Mouse (Mus musculus): ENCODE measurements around the gene Bud23. TPM values are rescaled to one million over a fixed set of nuclear protein-coding genes. Genes with fewer than 3 reads are reported as not detected.
"Not testable (repeated sequence)": the region's sequence is repeated elsewhere in the genome, so short reads cannot be mapped to it uniquely, and the experiment has no call there.

The Bud23 gene
- polyA plus RNA-seq, 1 experiment from 2014 or later, result 157 TPM

DNA sequence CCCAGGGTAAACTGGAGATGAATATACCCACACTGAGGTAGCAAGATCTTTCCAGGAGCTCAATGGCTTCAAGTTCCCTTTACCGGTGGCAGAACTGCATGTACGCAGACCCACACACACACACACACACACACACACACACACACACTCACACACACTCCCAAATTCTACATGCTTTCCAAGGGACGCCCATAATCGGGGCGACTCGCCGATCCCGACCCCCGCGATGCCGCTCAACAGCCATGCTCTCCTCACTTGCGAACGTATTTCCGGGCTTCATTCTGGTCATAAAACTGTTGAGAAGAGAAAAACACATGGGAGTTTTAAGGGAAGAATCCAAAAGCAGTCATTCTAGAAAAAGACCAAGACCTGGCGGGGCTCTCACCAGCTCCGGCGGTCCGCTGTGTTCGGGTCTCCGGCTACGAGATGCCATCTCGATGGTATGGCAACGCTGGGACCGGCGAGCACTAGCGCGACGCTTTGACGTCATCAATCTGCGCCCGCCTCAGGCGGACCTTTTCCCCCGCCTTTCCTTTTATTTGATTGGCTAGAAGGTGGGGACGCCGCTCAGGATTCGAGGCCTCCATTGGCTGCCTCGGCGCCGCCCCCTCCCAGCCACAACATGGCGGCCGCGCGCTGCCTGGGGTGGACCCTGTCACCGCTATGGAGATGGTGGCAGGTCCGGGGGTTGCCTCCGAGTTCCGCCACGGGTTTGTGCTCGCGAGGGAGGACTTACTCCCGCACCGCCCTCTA lies 954 bp downstream of the Bud23 start, which contains the start of gene Dnajc30:
TSS of gene Dnajc30 (plus strand) at position 574 of the 753 bp plus-strand sequence.
- peak within 1 kb of the TSS; percentile 76 for H3K4me3 ChIP-seq (ENCODE audit: low read depth, low read length)
- under 1% methylated on average over 52 of the region's 52 CpGs for WGBS
- H3K9ac ChIP-seq (ENCODE audit: low read depth, low read length), result peak within 1 kb of the TSS; percentile 85
- no peaks in the 10 kb centered on the region for H3K27me3 ChIP-seq (replicated peaks; ENCODE audit: control insufficient read depth, insufficient read depth, low read length)
- peak within 1 kb of the TSS; percentile 54; the same call in 1 of the 2 replicates for H3K27ac ChIP-seq (ENCODE audit: low read depth, low read length)
- H3K4me1 ChIP-seq (replicated peaks; ENCODE audit: control insufficient read depth, insufficient read depth, low read length), result peaks cover 7% of the 10 kb centered on the region
- H3K36me3 ChIP-seq (ENCODE audit: control insufficient read depth, insufficient read depth, low read length), result peaks cover 34% of the 10 kb centered on the region
- no peaks in the 10 kb centered on the region for H3K9me3 ChIP-seq (ENCODE audit: control insufficient read depth, low read length)
- DNase-seq (ENCODE audit: low spot score) (peak; percentile 96), ATAC-seq (replicated peaks; ENCODE audit: low FRiP score) (peak; percentile 96)
- peak within 1 kb of the TSS; percentile 96 for H3K4me2 ChIP-seq

DNA sequence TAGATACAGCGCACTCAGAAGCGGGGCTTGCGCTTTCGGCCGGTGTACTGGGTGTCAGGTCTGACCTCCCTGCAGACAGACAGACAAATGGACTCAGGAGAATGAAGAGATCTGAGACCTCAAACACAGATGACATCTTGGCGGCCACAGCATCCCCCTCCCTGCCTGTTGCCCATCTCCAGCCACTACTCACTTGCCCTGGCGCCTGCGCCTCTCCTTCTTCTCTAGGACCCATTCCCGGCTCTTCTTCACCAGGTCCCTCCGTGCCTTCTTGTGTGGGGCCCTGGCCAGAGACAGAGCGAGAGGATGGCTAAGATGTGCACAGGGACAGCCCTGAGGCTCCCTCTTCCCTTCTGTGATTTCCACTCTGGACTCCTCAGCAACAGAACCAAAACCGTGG lies 11.4 kb downstream of the Bud23 start:
- no peak for ATAC-seq (replicated peaks; ENCODE audit: low FRiP score)
- Histone ChIP-seq H3K9me3 (ENCODE audit: control insufficient read depth, low read length) (no peaks in the 10 kb centered on the region), H3K27me3 (replicated peaks; ENCODE audit: control insufficient read depth, insufficient read depth, low read length) (no peaks in the 10 kb centered on the region), H3K36me3 (ENCODE audit: control insufficient read depth, insufficient read depth, low read length) (peaks cover 28% of the 10 kb centered on the region), H3K9ac (ENCODE audit: low read depth, low read length) (no peak overlapping the region), H3K4me1 (replicated peaks; ENCODE audit: control insufficient read depth, insufficient read depth, low read length) (no peaks in the 10 kb centered on the region), H3K27ac (ENCODE audit: low read depth, low read length) (no peak overlapping the region), H3K4me2 (no peak overlapping the region), H3K4me3 (ENCODE audit: low read depth, low read length) (no peak overlapping the region)
- no peak for DNase-seq (ENCODE audit: low spot score)
- WGBS, result 84% methylated on average over 12 of the region's 12 CpGs

DNA sequence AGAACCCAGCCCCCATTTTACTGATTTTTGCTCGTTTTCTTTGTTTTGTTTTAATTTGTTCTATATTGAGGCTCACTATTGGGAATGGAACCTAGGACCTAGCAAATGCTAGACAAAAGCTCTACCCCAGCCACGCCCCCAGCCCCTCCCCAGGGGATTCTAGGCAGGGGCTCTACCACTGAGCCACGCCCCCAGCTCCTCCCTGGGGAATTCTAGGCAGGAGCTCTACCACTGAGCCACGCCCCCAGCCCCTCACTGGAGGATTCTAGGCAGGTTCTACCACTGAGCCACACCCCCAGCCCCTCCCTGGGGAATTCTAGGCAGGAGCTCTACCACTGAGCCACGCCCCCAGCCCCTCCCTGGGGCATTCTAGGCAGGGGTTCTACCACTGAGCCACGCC lies 15.5 kb downstream of the Bud23 start:
- H3K9ac ChIP-seq (ENCODE audit: low read depth, low read length); H3K27ac ChIP-seq (ENCODE audit: low read depth, low read length); DNase-seq (ENCODE audit: low spot score); H3K9me3 ChIP-seq (ENCODE audit: control insufficient read depth, low read length); H3K27me3 ChIP-seq (replicated peaks; ENCODE audit: control insufficient read depth, insufficient read depth, low read length); H3K4me2 ChIP-seq; ATAC-seq (replicated peaks; ENCODE audit: low FRiP score); H3K4me3 ChIP-seq (ENCODE audit: low read depth, low read length); H3K4me1 ChIP-seq (replicated peaks; ENCODE audit: control insufficient read depth, insufficient read depth, low read length): not testable (repeated sequence)
- WGBS, result 92% methylated on average over 6 of the region's 6 CpGs
- H3K36me3 ChIP-seq (ENCODE audit: control insufficient read depth, insufficient read depth, low read length), result peaks cover 22% of the 10 kb centered on the region

DNA sequence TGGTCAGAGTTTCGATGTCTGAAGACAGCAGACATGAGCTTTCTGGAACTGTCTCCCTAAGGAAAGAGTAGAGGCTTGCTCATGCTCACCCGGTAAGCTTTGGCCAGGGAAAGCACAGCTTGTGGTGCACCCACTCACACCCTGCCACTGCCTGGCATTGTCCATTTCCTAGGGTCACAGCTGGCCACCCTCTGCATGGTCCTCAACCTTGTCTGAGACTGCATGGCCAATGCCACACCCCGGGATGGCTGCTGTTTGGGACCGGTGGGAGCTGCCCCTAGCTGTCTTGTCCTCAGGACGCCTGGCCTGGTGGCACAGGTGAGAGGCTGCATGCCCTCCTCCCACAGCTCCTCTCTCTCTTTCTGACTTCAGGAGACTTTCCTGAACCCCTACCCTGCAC lies 16.2 kb downstream of the Bud23 start:
- Histone ChIP-seq H3K36me3 (ENCODE audit: control insufficient read depth, insufficient read depth, low read length) (peaks cover 22% of the 10 kb centered on the region), H3K27ac (ENCODE audit: low read depth, low read length) (no peak overlapping the region)
- no peak for ATAC-seq (replicated peaks; ENCODE audit: low FRiP score)

DNA sequence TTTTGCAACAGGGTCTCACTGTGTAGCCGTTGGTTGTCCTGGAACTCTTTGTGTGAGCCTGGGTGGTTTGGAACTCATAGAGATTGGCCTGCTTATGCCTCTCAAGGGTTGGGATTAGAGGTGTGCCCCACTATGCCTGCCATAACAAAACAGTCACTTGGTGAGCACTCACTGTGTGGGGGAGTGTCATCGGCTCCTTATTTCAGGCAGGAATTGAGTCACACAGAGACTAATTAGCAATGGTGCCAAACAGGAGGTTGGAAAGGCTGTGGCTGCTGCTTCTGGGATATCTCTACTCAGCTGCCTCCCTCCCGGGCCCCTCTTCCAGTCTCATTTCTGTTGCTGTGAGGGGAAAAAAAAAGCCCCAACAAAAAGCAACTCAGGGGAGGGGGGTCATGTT lies 20.2 kb downstream of the Bud23 start:
- 87% methylated on average over 3 of the region's 3 CpGs for WGBS
- H3K4me2 ChIP-seq, result no peak overlapping the region
- no peaks in the 10 kb centered on the region for H3K9me3 ChIP-seq (ENCODE audit: control insufficient read depth, low read length)
- peaks cover 17% of the 10 kb centered on the region for H3K36me3 ChIP-seq (ENCODE audit: control insufficient read depth, insufficient read depth, low read length)
- no peak overlapping the region for H3K4me3 ChIP-seq (ENCODE audit: low read depth, low read length)
- no peak for DNase-seq (ENCODE audit: low spot score)
- no peak overlapping the region for H3K9ac ChIP-seq (ENCODE audit: low read depth, low read length)
- H3K27ac ChIP-seq (ENCODE audit: low read depth, low read length), result no peak overlapping the region
- no peak for ATAC-seq (replicated peaks; ENCODE audit: low FRiP score)
- H3K27me3 ChIP-seq (replicated peaks; ENCODE audit: control insufficient read depth, insufficient read depth, low read length), result no peaks in the 10 kb centered on the region
- H3K4me1 ChIP-seq (replicated peaks; ENCODE audit: control insufficient read depth, insufficient read depth, low read length), result peaks cover 27% of the 10 kb centered on the region

More for the DNA sequence above, 16.2 kb downstream of the Bud23 start:
- no peaks in the 10 kb centered on the region for H3K9me3 ChIP-seq (ENCODE audit: control insufficient read depth, low read length)
- no peak for DNase-seq (ENCODE audit: low spot score)
- H3K4me3 ChIP-seq (ENCODE audit: low read depth, low read length), result no peak overlapping the region
- H3K9ac ChIP-seq (ENCODE audit: low read depth, low read length), result no peak overlapping the region
- no peaks in the 10 kb centered on the region for H3K27me3 ChIP-seq (replicated peaks; ENCODE audit: control insufficient read depth, insufficient read depth, low read length)
- 92% methylated on average over 5 of the region's 5 CpGs for WGBS
- no peaks in the 10 kb centered on the region for H3K4me1 ChIP-seq (replicated peaks; ENCODE audit: control insufficient read depth, insufficient read depth, low read length)
- no peak overlapping the region for H3K4me2 ChIP-seq

DNA sequence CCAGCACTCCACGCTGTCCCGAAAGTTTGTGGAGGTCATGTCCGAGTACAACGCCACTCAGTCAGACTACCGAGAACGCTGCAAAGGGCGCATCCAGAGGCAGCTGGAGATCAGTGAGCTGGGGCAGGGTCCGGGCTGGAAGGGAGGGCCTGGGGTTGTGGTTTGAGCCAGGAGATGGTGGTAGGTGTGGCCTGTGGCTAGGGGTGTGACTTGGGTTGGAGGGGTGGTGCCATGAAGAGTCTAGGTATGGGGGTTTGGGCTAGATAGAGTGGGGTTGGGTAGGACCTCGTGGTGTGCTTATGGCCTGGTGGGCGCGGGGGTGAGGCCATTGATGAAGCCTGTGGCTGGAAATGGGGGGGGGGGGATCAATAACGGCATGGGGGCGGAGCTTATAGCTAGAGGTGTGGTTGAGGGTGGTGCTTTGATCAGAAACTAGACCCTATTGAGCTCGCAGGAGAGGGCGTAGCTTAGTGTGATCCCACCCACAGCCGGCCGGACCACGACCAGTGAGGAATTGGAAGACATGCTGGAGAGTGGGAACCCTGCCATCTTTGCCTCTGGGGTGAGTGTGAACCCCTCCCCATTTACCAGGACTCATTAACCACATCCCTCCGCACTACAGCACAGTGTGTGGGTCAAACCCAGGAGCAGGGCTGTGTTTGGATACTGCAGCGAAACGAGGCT lies 22.5 kb downstream of the Bud23 start:
- DNase-seq (ENCODE audit: low spot score), result no peak
- H3K4me2 ChIP-seq, result peak overlapping the region; percentile 62
- H3K27me3 ChIP-seq (replicated peaks; ENCODE audit: control insufficient read depth, insufficient read depth, low read length), result no peaks in the 10 kb centered on the region
- H3K9me3 ChIP-seq (ENCODE audit: control insufficient read depth, low read length), result no peaks in the 10 kb centered on the region
- peak overlapping the region; percentile 27; the same call in 1 of the 2 replicates for H3K9ac ChIP-seq (ENCODE audit: low read depth, low read length)
- H3K4me3 ChIP-seq (ENCODE audit: low read depth, low read length), result peak overlapping the region; percentile 34
- H3K27ac ChIP-seq (ENCODE audit: low read depth, low read length), result 0 out of 2 replicates have a peak overlapping the region, but pooled peaks have one; percentile 4
- peaks cover 3% of the 10 kb centered on the region; the same call in 1 of the 2 replicates for H3K36me3 ChIP-seq (ENCODE audit: control insufficient read depth, insufficient read depth, low read length)
- WGBS, result 33% methylated on average over 21 of the region's 21 CpGs
- peak; percentile 80 for ATAC-seq (replicated peaks; ENCODE audit: low FRiP score)
- peaks cover 31% of the 10 kb centered on the region for H3K4me1 ChIP-seq (replicated peaks; ENCODE audit: control insufficient read depth, insufficient read depth, low read length)

DNA sequence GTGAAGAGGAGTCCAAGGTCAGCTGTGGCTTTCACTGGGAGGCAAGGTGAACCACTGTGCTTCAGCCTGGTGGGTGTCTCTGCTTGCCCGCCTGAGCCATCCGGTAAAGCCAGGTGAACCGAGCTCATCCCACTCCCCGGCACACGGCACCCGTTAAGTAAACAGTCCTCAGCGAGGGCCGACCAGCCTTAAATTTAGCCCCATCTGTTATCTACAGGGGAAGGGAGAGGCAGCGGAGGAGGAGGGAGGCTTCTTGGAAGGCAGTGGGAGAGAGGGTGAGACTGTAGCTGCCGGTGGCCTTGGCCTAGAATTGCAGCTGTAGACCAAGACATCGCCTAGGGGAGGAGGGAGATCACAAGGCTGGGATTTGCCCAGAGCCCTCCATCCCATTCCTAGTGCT lies 24.0 kb downstream of the Bud23 start:
- peak; percentile 42; the same call in 1 of the 2 replicates for ATAC-seq (replicated peaks; ENCODE audit: low FRiP score)
- DNase-seq (ENCODE audit: low spot score), result no peak
- peak overlapping the region; percentile 57 for H3K9ac ChIP-seq (ENCODE audit: low read depth, low read length)

DNA sequence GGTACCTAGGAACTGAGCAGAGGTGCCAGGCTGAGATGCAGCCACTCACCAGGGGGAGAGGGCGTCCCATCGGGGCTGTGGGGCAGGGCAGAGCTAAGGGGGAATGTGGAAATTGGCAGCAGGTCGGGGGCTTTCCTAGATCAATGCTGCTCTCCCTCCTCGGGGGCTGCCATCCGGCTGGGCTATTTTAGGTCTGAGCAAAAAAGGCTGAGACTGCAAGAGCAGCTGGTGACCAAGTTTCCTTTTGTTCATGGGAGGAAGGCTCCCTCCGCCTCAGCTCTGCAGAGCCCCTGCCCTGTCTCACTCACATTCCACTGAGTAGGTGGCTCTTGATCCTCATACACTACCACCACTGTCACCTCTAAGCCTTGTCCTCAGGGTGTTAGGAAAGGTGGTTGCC lies 24.7 kb downstream of the Bud23 start:
- Histone ChIP-seq H3K9ac (ENCODE audit: low read depth, low read length) (peak overlapping the region; percentile 57; the same call in 1 of the 2 replicates), H3K4me3 (ENCODE audit: low read depth, low read length) (no peak overlapping the region), H3K4me2 (peak overlapping the region; percentile 47), H3K9me3 (ENCODE audit: control insufficient read depth, low read length) (no peaks in the 10 kb centered on the region), H3K27ac (ENCODE audit: low read depth, low read length) (peak overlapping the region; percentile 36; the same call in 1 of the 2 replicates), H3K36me3 (ENCODE audit: control insufficient read depth, insufficient read depth, low read length) (peaks cover 2% of the 10 kb centered on the region; the same call in 1 of the 2 replicates), H3K27me3 (replicated peaks; ENCODE audit: control insufficient read depth, insufficient read depth, low read length) (no peaks in the 10 kb centered on the region), H3K4me1 (replicated peaks; ENCODE audit: control insufficient read depth, insufficient read depth, low read length) (peaks cover 31% of the 10 kb centered on the region)
- 59% methylated on average over 6 of the region's 6 CpGs for WGBS
- no peak for ATAC-seq (replicated peaks; ENCODE audit: low FRiP score)
- DNase-seq (ENCODE audit: low spot score), result no peak

More for the DNA sequence above, 24.0 kb downstream of the Bud23 start:
- peaks cover 31% of the 10 kb centered on the region for H3K4me1 ChIP-seq (replicated peaks; ENCODE audit: control insufficient read depth, insufficient read depth, low read length)
- peak overlapping the region; percentile 36 for H3K27ac ChIP-seq (ENCODE audit: low read depth, low read length)
- no peaks in the 10 kb centered on the region for H3K9me3 ChIP-seq (ENCODE audit: control insufficient read depth, low read length)
- no peaks in the 10 kb centered on the region for H3K27me3 ChIP-seq (replicated peaks; ENCODE audit: control insufficient read depth, insufficient read depth, low read length)
- 0 out of 2 replicates have a peak overlapping the region, but pooled peaks have one; percentile 3 for H3K4me3 ChIP-seq (ENCODE audit: low read depth, low read length)
- 29% methylated on average over 11 of the region's 11 CpGs for WGBS
- peak overlapping the region; percentile 47 for H3K4me2 ChIP-seq
- H3K36me3 ChIP-seq (ENCODE audit: control insufficient read depth, insufficient read depth, low read length), result peaks cover 3% of the 10 kb centered on the region; the same call in 1 of the 2 replicates

Measured in liver, embryonic 11.5 days (tissue).